Mouse (Mus musculus) lung, postnatal 25 days (tissue): Measurements from ENCODE around the gene Tecpr1.

ENCODE experiments used
- DNase-seq: peaks from one replicate; pipeline ENCODE4 v3.0.0; 2022; ENCODE audit warnings: low spot score

Gene Tecpr1

GRCm38 (mm10) chr5:144169275-144169975 lies 54.0 kb downstream of the Tecpr1 start:
- DNase-seq = no peak

DNA sequence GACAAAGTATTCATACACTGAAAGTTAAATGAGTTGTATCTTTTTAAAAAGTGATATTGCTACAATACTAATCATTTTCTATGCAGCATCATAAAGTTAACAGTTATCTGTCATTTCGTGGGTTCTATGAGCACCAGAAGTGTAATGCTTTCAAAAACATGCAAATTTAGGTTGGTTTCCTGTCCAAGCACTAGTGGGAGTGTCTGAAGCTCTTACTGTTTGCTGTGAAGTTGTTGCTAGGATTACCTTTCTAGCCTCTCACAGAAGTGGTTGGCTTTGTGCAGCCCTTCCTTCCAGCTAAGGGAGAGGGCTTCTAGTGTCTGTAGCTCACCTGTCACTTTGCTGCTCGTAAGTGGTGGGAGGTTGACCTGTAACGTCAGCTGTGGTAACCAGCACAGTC lies 57.7 kb downstream of the Tecpr1 start:
- no peak for DNase-seq

DNA sequence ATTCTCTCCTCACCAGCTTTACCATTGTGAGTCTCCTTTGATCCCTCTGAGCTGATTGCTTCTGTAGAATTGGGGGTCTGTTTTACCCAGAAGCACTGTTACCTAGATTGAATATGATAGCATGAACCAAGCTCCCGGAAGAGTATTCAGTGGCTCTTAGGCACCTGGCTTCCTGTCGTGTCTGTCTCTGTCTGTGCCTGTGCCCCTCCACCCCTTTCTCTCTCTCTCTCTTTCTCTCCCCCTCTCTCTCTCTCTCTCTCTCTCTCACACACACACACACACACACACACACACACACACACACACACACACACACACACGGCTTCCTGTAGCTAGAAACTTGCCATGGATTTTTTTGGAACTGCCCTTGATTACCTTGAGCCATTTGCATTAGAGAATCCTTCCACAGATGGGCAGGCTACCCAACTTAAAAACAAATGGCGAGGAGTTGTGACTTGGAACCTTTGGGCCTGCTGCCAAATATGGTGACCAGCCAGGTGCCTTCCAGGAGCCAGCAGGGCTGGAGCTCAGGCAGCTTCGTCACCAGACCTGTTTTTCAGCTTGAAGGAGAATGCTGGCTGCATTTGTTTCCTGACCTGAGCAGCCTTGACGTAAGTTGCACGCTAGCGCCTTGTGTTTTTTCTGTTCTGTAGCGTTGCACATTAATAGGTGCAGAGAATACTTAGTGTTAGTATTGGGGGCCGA lies 60.5 kb downstream of the Tecpr1 start:
- peak; percentile 81 for DNase-seq

- DNase-seq = no peak
Measured at GRCm38 (mm10) chr5:144162080-144162812, 61.2 kb downstream of the Tecpr1 start.

- no peak for DNase-seq
Measured at GRCm38 (mm10) chr5:144159137-144159536, 64.3 kb downstream of the Tecpr1 start.

- peak; percentile 90 for DNase-seq
Measured at GRCm38 (mm10) chr5:144158604-144159003, 64.8 kb downstream of the Tecpr1 start.

DNA sequence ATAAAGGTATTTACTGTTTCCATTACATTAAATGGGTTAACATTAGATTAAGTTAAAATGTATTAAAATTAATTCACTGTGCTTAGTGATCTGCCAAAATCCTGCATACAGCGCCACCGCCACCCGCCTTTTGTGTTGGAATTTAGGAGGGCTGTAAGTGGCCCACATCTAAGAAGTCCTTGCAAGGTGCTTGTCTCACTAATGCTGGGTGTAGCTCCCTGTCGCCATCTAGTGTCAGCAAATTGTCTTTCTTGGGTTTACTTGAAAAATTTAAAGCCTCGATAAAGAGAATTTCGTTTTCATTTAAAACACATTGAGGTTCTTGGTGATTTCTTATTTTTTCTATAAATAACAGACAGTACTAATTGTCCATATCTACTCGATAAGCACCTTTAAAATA lies 68.9 kb downstream of the Tecpr1 start:
- peak; percentile 78 for DNase-seq

GRCm38 (mm10) chr5:144151270-144151669 lies 72.1 kb downstream of the Tecpr1 start:
- DNase-seq = peak; percentile 46

DNA sequence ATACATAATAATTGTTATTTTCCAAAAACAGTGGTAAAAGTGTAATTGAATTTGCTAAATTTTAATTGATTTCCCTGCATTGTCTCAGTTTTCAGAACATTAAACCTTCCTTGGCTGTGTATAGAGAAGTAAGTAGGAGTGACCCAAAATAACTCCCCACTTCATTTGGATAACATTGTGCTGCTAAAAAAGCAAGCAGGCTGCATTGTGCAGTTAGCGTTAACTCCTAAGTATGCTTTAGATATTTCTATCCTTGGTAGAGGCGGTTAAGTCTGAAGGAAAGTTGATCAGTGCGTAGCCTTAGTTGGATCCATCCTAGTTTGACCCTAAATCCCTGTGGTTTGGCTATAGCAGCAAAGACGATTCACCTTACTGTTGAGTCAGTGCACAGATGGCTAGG lies 73.9 kb downstream of the Tecpr1 start:
- DNase-seq = no peak

GRCm38 (mm10) chr5:144146898-144147297 lies 76.5 kb downstream of the Tecpr1 start:
- peak; percentile 47 for DNase-seq
